ENCODE assay signal across 19 mouse cellular contexts in genomic region chr17:45498397-45498796, GRCm38 (mm10). TPM values are rescaled to one million over a fixed set of nuclear protein-coding genes. Genes with fewer than 3 reads are reported as not detected.
"Had no signal": no experiment of that assay in that cellular context is flagged by ENCODE, and none has a peak within 500 bp of the region (broad histone marks: within the 10 kb centered on the region; RNA-seq: fewer than 3 reads in every experiment).

No protein-coding gene starts in this region.

- H3K9ac ChIP-seq: liver, embryonic 13.5 days had no signal

- H3K9me3 ChIP-seq: liver, embryonic 13.5 days had no signal

- DNase-seq: kidney, postnatal 10 days; kidney, postnatal 36 days; layer of hippocampus, postnatal 36 days; liver, embryonic 13.5 days; lung, adult 2 months; lung, postnatal 14 days; lung, postnatal 4 days; midbrain, embryonic 14.5 days; thymus, adult 2 months; thymus, postnatal 14 days; thymus, postnatal 4 days had no signal

- H3K4me2 ChIP-seq: liver, embryonic 13.5 days; midbrain, embryonic 11.5 days had no signal

- H3K4me3 ChIP-seq: left cerebral cortex, adult 2 months; liver, embryonic 13.5 days had no signal

- H3K27ac ChIP-seq: left cerebral cortex, adult 2 months; liver, embryonic 13.5 days; stomach, postnatal 0 days had no signal

- H3K36me3 ChIP-seq: liver, embryonic 13.5 days had no signal

RNA-seq across cellular contexts. Expression of gene Spats1, which starts 23.2 kb away (rescaled TPM):
- total RNA-seq: liver, adult 2 months; megakaryocyte progenitor cell, adult 5-6 weeks; megakaryocyte-erythroid progenitor cell, adult 5-6 weeks had no signal
- polyA plus RNA-seq: liver, adult 2 months; small intestine, adult 2 months had no signal

RNA-seq across cellular contexts. Expression of gene Tcte1, which starts 24.8 kb away (rescaled TPM):
- total RNA-seq: liver, adult 2 months; megakaryocyte progenitor cell, adult 5-6 weeks; megakaryocyte-erythroid progenitor cell, adult 5-6 weeks had no signal
- polyA plus RNA-seq: liver, adult 2 months; liver, embryonic 13.5 days; liver, embryonic 16.5 days had no signal

RNA-seq across cellular contexts. Expression of gene Tmem151b, which starts 51.1 kb away (rescaled TPM):
- total RNA-seq: liver, adult 2 months; megakaryocyte-erythroid progenitor cell, adult 5-6 weeks had no signal
